8 mouse cellular contexts compared by ENCODE assay signal in genomic region chr6:87582456-87582855, GRCm38 (mm10). TPM values are rescaled to one million over a fixed set of nuclear protein-coding genes. Genes with fewer than 3 reads are reported as not detected.
A peak's percentile ranks its signal among the peaks of the same experiment; 100 is the strongest.
DNase-seq lines count a peak whose midpoint lies in the region; ATAC-seq lines count a peak whose summit lies in the region.

No protein-coding gene starts in this region.

- ATAC-seq in liver, embryonic 12.5 days = no peak
- ATAC-seq in midbrain, embryonic 15.5 days (replicated peaks) = no peak

- H3K9me3 ChIP-seq in heart, embryonic 10.5 days = no peaks in the 10 kb centered on the region
- H3K9me3 ChIP-seq in liver, embryonic 12.5 days (replicated peaks) = no peaks in the 10 kb centered on the region
- H3K9me3 ChIP-seq in midbrain, embryonic 15.5 days = no peaks in the 10 kb centered on the region

- peak overlapping the region; percentile 67 for H3K9ac ChIP-seq in liver, embryonic 12.5 days
- no peak overlapping the region for H3K9ac ChIP-seq in midbrain, embryonic 15.5 days

- peak; percentile 68 for DNase-seq in 3134 (ENCODE audit: extremely low read depth, insufficient read length, low spot score)
- DNase-seq in NIH3T3 (ENCODE audit: low read depth) = peak; percentile 94
- DNase-seq in heart, embryonic 10.5 days (ENCODE audit: low spot score) = no peak
- DNase-seq in layer of hippocampus, adult 9-11 months = no peak
- no peak for DNase-seq in embryo, embryonic 10 days (ENCODE audit: low spot score)
- DNase-seq in thymus, postnatal 4 days = no peak

- H3K4me3 ChIP-seq in heart, embryonic 10.5 days = no peak overlapping the region
- peak overlapping the region; percentile 11; the same call in 1 of the 2 replicates for H3K4me3 ChIP-seq in liver, embryonic 12.5 days
- H3K4me3 ChIP-seq in midbrain, embryonic 15.5 days = no peak overlapping the region

- WGBS in heart, embryonic 10.5 days = 26% methylated on average over 6 of the region's 6 CpGs
- 19% methylated on average over 6 of the region's 6 CpGs for WGBS in liver, embryonic 12.5 days (ENCODE audit: insufficient replicate concordance)
- WGBS in midbrain, embryonic 15.5 days = 84% methylated on average over 6 of the region's 6 CpGs

- peak overlapping the region; percentile 69 for H3K27ac ChIP-seq in heart, embryonic 10.5 days
- H3K27ac ChIP-seq in liver, embryonic 12.5 days = peak overlapping the region; percentile 98
- H3K27ac ChIP-seq in midbrain, embryonic 15.5 days = no peak overlapping the region

- peaks cover 58% of the 10 kb centered on the region for H3K4me1 ChIP-seq in heart, embryonic 10.5 days
- peaks cover 64% of the 10 kb centered on the region for H3K4me1 ChIP-seq in liver, embryonic 12.5 days
- no peaks in the 10 kb centered on the region for H3K4me1 ChIP-seq in midbrain, embryonic 15.5 days

- peaks cover 16% of the 10 kb centered on the region for H3K27me3 ChIP-seq in heart, embryonic 10.5 days (ENCODE audit: insufficient read depth, poor library complexity, severe bottlenecking)
- H3K27me3 ChIP-seq in liver, embryonic 12.5 days (replicated peaks) = peaks cover 44% of the 10 kb centered on the region
- H3K27me3 ChIP-seq in midbrain, embryonic 15.5 days (replicated peaks) = 0 out of 2 replicates have a peak, but pooled peaks cover 3% of the 10 kb centered on the region

- peak overlapping the region; percentile 67 for H3K4me2 ChIP-seq in liver, embryonic 12.5 days
- no peak overlapping the region for H3K4me2 ChIP-seq in midbrain, embryonic 15.5 days

- no peaks in the 10 kb centered on the region for H3K36me3 ChIP-seq in heart, embryonic 10.5 days
- peaks cover 24% of the 10 kb centered on the region for H3K36me3 ChIP-seq in liver, embryonic 12.5 days
- H3K36me3 ChIP-seq in midbrain, embryonic 15.5 days (replicated peaks) = no peaks in the 10 kb centered on the region

RNA-seq across cellular contexts. Expression of gene Prokr1, which starts 8.1 kb away (rescaled TPM):
- polyA plus RNA-seq in heart, embryonic 10.5 days (2016; fragmentation: Nextera tagmentation; extraction: Ambion mirVana) = 3.0 and 3.9 TPM in 2 replicates
- 4.3 and 4.8 TPM in 2 replicates for polyA plus RNA-seq in liver, embryonic 12.5 days (2016; fragmentation: Nextera tagmentation; extraction: Ambion mirVana)
- polyA plus RNA-seq in midbrain, embryonic 15.5 days (2015; fragmentation: Nextera tagmentation; extraction: Ambion mirVana) = 2.0 and 2.1 TPM in 2 replicates

RNA-seq across cellular contexts. Expression of gene Arhgap25, which starts 49.4 kb away (rescaled TPM):
- 2.3 and 3.9 TPM in 2 replicates for polyA plus RNA-seq in heart, embryonic 10.5 days (2016; fragmentation: Nextera tagmentation; extraction: Ambion mirVana)
- polyA plus RNA-seq in liver, embryonic 12.5 days (2016; fragmentation: Nextera tagmentation; extraction: Ambion mirVana) = 5.2 and 5.4 TPM in 2 replicates
- polyA plus RNA-seq in midbrain, embryonic 15.5 days (2015; fragmentation: Nextera tagmentation; extraction: Ambion mirVana) = 1.8 and 1.9 TPM in 2 replicates

Comparison
In these comparisons a context has a peak if more than half of its experiments do, and no peak if none do; other contexts are left out.
1. DNase-seq: peak in 3134 (single experiment) and NIH3T3 (single experiment); none in heart, embryonic 10.5 days (single experiment), layer of hippocampus, adult 9-11 months (single experiment), embryo, embryonic 10 days (single experiment) and thymus, postnatal 4 days (single experiment).